Mouse (Mus musculus) cerebellum, adult 2 months (tissue): Measurements from ENCODE around the gene Qrich2.

Experiments
- CTCF ChIP-seq: fragments of 200-500 bp; IDR thresholded peaks from 2 replicates; pipeline ENCODE4 v1.5.1; 2011; ENCODE audit warnings: low read depth, mild to moderate bottlenecking, control low read depth, low read length, moderate library complexity, borderline replicate concordance; ENCODE audit not compliant: insufficient read depth
- POLR2A ChIP-seq: fragments of 200-500 bp; IDR thresholded peaks from 2 replicates; pipeline ENCODE4 v1.6.1; 2011; ENCODE audit warnings: low read length, control low read depth, borderline replicate concordance; ENCODE audit not compliant: insufficient read depth

DNA sequence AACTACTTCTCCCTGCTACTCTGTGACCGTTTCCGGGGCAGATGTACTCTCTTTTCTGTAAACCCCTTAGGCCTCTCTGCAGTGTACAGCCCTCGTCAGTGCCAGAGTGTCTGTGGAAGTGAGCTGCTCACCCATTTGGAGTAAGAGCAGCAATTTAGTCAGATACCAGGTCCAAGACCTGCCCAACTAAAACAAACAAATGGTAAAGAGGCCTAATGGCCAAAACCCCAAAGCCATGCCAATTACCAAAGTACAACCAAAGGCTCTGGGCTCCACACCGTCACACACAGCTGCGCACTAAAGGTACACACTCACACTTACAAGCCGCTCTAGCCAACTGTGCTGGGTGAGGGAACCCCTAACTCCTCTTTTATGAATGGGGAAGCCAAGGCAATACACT, 10.7 kb upstream of the Qrich2 start:
- no peak for TF ChIP-seq CTCF
- no peak for TF ChIP-seq POLR2A
